Mouse (Mus musculus): ENCODE data around the gene Cacna1c. TPM values are rescaled to one million over a fixed set of nuclear protein-coding genes. Genes with fewer than 3 reads are reported as not detected.

Gene Cacna1c
- polyA plus RNA-seq, 1 experiment from 2014 or later = 9.3 TPM

- no peaks in the 10 kb centered on the region for H3K9me3 ChIP-seq
- H3K27me3 ChIP-seq = no peaks in the 10 kb centered on the region
- H3K4me3 ChIP-seq = no peak overlapping the region
- H3K9ac ChIP-seq = no peak overlapping the region
- H3K4me2 ChIP-seq = no peak overlapping the region
- no peak overlapping the region for H3K27ac ChIP-seq
- H3K36me3 ChIP-seq = no peaks in the 10 kb centered on the region
- H3K4me1 ChIP-seq = peaks cover 17% of the 10 kb centered on the region
- ATAC-seq (ENCODE audit: insufficient number of reproducible peaks, insufficient read depth, low FRiP score, low TSS enrichment, low read depth) = no peak
- 86% methylated on average over 4 of the region's 4 CpGs for WGBS
Observed at GRCm38 (mm10) chr6:118944093-118944492, 252.1 kb downstream of the Cacna1c start.

DNA sequence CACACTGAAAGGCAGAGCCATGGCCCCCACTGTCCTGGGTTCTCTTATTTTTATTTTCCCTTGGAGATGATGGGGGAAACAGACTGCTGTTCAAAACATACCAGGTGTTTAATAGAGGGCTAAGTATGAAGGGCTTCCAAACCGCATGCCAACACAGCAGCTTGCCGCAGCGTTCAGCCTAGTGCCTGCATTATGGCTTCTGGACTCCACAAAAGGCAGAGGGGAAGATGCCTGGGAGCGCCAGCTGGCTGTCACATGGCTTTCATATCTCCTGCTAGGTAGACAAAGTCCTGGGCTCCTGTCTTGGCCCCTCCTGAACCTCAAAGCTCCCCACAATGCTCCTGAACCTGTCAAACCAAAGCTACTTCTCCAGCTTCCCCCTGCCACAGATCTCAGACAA is 254.4 kb downstream of the Cacna1c start:
- H3K9ac ChIP-seq = no peak overlapping the region
- H3K4me1 ChIP-seq = peaks cover 18% of the 10 kb centered on the region
- H3K36me3 ChIP-seq = no peaks in the 10 kb centered on the region
- no peak overlapping the region for H3K4me3 ChIP-seq
- H3K9me3 ChIP-seq = no peaks in the 10 kb centered on the region
- 82% methylated on average over 4 of the region's 4 CpGs for WGBS
- H3K27me3 ChIP-seq = no peaks in the 10 kb centered on the region
- no peak for ATAC-seq (ENCODE audit: insufficient number of reproducible peaks, insufficient read depth, low FRiP score, low TSS enrichment, low read depth)
- H3K27ac ChIP-seq = no peak overlapping the region
- H3K4me2 ChIP-seq = no peak overlapping the region

DNA sequence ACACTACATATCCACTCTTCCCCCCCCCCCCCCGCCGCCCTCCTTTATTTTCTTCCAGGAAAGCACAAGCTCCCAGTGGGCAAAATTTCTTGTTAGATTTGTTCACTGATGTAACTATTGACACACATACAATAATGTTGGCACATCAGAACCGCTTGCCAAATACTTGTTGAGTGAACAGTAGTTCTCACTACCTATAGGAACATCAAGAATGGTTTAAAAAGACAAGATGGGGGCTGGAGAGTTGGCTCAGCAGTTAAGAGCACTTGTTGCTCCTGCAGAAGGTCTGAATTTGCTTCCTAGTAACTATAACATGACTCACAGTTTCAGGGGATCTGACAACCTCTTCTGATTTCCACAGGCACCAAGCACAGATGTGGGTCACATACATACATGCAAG is 255.2 kb downstream of the Cacna1c start:
- H3K4me3 ChIP-seq = no peak overlapping the region
- no peaks in the 10 kb centered on the region for H3K9me3 ChIP-seq
- H3K27me3 ChIP-seq = no peaks in the 10 kb centered on the region
- no peak for ATAC-seq (ENCODE audit: insufficient number of reproducible peaks, insufficient read depth, low FRiP score, low TSS enrichment, low read depth)
- no peak overlapping the region for H3K27ac ChIP-seq
- 90% methylated on average over 3 of the region's 3 CpGs for WGBS
- H3K9ac ChIP-seq = no peak overlapping the region
- no peak overlapping the region for H3K4me2 ChIP-seq
- H3K4me1 ChIP-seq = peaks cover 20% of the 10 kb centered on the region
- no peaks in the 10 kb centered on the region for H3K36me3 ChIP-seq

DNA sequence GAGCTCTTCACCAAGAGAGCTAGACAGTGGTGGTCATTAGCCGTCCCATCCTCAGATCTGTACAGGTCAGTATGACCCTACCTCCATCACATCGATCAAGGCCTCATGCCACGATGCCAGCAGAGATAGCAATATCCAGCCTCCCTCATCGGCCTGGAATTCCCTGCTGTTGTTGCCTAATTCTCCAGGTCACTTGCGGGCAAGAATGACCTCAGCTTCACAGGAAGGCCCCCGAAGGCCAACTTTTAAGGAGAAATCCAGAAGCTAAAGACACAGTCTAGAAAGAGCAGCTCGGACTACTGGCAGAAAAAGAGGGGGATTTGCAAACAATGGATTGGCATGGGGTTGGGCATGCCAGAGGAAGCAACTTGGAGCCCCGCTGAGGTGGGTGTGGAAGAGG is 256.6 kb downstream of the Cacna1c start:
- no peaks in the 10 kb centered on the region for H3K27me3 ChIP-seq
- no peak overlapping the region for H3K27ac ChIP-seq
- H3K4me2 ChIP-seq = no peak overlapping the region
- H3K9ac ChIP-seq = no peak overlapping the region
- peaks cover 30% of the 10 kb centered on the region for H3K4me1 ChIP-seq
- H3K4me3 ChIP-seq = no peak overlapping the region
- 93% methylated on average over 8 of the region's 8 CpGs for WGBS
- no peaks in the 10 kb centered on the region for H3K36me3 ChIP-seq
- no peak for ATAC-seq (ENCODE audit: insufficient number of reproducible peaks, insufficient read depth, low FRiP score, low TSS enrichment, low read depth)
- H3K9me3 ChIP-seq = no peaks in the 10 kb centered on the region

GRCm38 (mm10) chr6:118938386-118939096 is 257.7 kb downstream of the Cacna1c start:
- Histone ChIP-seq H3K36me3 (no peaks in the 10 kb centered on the region), H3K9ac (no peak overlapping the region), H3K9me3 (no peaks in the 10 kb centered on the region), H3K4me2 (no peak overlapping the region), H3K4me3 (no peak overlapping the region), H3K27ac (no peak overlapping the region), H3K27me3 (no peaks in the 10 kb centered on the region), H3K4me1 (peaks cover 35% of the 10 kb centered on the region)
- no peak for ATAC-seq (ENCODE audit: insufficient number of reproducible peaks, insufficient read depth, low FRiP score, low TSS enrichment, low read depth)
- 88% methylated on average over 13 of the region's 13 CpGs for WGBS

DNA sequence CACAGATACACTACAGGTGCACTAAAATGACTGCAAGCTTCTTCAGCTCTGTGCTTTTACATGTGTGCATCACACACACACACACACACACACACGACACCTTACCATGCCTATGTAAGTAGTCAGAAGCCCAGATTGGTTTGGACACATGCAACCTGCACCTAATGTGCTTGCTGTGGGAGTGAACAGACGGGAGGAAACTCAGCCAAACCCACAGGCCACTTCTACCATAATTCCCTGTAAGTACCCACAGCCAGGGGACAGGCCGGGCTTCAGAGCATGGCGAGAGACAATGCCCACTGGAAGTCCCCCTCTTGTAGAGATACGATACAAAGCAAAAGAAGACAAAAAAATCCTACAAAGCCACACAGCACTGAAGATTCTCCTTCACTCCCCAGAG is 258.7 kb downstream of the Cacna1c start:
- no peak overlapping the region for H3K9ac ChIP-seq
- H3K4me1 ChIP-seq = peaks cover 38% of the 10 kb centered on the region
- no peak overlapping the region for H3K4me3 ChIP-seq
- ATAC-seq (ENCODE audit: insufficient number of reproducible peaks, insufficient read depth, low FRiP score, low TSS enrichment, low read depth) = no peak
- no peaks in the 10 kb centered on the region for H3K9me3 ChIP-seq
- no peak overlapping the region for H3K4me2 ChIP-seq
- WGBS = 86% methylated on average over 5 of the region's 5 CpGs
- H3K27me3 ChIP-seq = no peaks in the 10 kb centered on the region
- no peaks in the 10 kb centered on the region for H3K36me3 ChIP-seq
- no peak overlapping the region for H3K27ac ChIP-seq

DNA sequence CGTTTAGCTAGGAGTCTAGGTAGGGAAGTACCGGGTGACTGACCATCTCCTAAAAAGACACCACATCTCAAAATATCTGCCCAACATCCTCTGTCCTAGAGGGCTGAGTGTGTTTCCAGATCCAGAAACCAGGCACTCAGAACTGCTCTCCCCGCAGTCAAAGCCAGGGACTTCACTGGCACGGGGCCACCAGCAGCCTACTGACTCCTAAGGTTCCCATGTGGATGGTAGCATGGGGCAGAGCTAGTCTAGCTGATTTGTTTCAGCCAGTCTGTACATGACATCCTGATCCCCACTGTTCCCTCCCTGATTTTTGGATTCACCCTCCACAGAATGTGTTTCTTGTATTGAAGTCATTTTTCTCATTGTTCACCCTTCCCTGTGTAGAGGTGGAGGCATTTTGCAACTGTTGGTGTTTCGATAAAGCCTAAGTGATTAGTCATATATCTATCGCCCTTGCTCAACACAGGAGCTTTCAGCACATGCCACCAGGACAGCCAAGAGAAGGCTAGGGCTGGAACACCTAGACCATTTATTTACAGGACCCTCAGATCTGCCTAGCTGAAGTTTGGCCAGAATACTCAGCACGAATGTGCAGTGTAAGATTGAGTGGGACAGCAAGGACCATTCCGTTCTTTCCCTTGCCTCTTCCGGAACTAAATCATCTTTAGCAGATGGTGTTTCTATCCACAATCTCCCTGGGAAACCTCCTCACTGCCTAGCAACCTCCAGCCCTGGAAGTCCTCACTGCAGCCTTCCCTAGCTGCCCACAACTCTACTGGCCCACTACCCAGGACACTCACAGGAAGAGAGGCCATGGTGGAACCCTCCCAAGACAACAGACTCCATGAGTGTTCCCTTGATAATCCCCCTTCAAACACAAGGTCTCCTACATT is 260.4 kb downstream of the Cacna1c start:
- H3K9me3 ChIP-seq = no peaks in the 10 kb centered on the region
- no peak for ATAC-seq (ENCODE audit: insufficient number of reproducible peaks, insufficient read depth, low FRiP score, low TSS enrichment, low read depth)
- 89% methylated on average over 9 of the region's 9 CpGs for WGBS
- no peak overlapping the region for H3K4me2 ChIP-seq
- peaks cover 40% of the 10 kb centered on the region for H3K4me1 ChIP-seq
- H3K9ac ChIP-seq = no peak overlapping the region
- no peaks in the 10 kb centered on the region for H3K27me3 ChIP-seq
- no peak overlapping the region for H3K4me3 ChIP-seq
- no peaks in the 10 kb centered on the region for H3K36me3 ChIP-seq
- no peak overlapping the region for H3K27ac ChIP-seq

DNA sequence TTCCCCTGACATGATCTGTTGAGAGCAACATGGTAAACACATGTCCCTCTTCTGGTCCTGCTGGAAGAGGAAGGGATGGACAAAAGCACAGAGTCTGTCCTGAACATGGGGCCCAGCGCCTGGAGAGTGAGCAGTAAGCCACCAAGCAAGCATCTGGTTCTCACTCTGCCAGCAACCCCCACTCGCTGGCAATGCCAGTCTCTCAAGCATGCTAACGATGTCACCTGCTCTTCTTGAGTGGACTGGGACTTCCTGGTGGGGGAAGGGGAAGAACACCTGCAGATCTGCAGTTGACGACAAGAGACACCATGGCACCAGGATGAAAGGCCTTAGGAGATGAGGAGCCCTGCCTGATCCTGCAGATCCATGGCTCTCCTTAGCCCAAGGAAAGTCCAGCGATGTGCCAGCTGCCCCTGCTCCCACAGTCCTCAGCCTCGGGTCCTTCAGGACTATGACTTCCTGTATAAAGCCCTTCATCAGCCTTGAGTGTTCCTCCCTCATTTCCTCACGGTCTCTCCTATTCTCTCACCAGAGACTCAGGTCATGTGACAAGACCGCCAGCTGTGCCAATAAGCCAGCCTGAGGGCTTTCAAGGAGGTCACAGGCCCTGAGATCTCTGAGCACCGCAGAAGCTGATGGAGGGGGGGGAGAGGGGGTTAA is 261.8 kb downstream of the Cacna1c start:
- WGBS = 59% methylated on average over 9 of the region's 9 CpGs
- H3K4me2 ChIP-seq = no peak overlapping the region
- H3K36me3 ChIP-seq = no peaks in the 10 kb centered on the region
- H3K4me1 ChIP-seq = peaks cover 40% of the 10 kb centered on the region
- H3K27me3 ChIP-seq = no peaks in the 10 kb centered on the region
- no peak overlapping the region for H3K9ac ChIP-seq
- H3K27ac ChIP-seq = no peak overlapping the region
- no peak overlapping the region for H3K4me3 ChIP-seq
- no peak for ATAC-seq (ENCODE audit: insufficient number of reproducible peaks, insufficient read depth, low FRiP score, low TSS enrichment, low read depth)
- no peaks in the 10 kb centered on the region for H3K9me3 ChIP-seq

DNA sequence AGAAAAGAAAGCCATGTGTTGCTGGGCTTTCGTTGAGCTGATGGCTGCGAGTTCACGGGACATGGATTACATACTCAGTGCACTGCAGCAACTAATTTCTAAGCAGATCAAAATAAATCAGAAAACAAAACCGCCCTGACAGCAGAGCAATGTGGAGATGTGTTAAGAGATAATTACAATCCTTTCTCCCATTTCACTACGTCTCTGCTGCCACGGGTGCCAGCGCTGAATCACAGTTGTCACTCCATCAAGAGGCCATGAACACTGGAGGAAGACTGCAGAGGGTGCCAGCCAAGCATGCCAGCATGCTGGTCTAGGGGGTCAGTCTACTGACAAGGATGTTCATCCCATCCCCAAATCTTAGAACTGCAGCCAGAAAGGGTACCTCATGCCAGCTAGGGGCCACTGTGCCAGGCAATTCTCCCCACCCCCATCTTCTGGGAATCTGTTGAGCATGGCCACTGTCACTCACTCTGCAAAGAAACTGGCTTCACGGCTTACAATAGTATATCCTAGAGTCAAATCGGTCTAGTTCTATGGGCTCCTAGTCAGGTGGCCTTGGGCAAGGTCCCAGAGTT is 263.1 kb downstream of the Cacna1c start:
- H3K4me3 ChIP-seq = no peak overlapping the region

DNA sequence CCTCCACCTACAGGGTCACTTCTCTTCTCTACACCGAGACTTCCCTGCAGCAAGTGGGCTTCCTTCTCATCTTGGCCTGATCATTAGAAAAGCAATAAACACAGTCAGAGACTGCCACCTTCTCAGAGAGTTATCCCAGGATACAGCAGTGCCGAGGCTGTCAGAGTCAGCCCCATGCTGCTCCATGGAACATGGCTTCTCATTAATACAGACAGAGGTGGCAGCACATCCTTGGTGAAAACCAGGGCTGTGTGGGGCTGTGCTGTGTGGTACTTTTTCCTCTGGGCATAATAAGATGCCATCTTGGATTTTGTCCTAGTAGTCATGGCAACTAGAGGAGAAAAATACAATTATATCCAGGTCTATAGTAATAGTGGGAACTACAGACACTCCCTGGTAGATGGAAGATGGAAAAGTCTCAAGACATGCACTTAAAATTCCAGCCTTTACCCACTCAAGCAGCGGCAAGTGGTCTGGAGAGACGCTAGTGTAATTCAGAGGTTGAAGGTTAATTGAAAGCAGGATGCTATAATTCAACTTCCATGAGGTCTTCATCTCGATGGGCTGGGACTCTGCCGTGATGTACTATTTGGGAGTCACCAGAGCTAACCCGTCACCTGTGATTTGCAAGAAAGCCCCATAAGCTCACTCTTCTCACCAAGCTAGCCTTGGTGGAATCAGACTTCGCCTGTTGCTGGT is 264.1 kb downstream of the Cacna1c start:
- 48% methylated on average over 8 of the region's 8 CpGs for WGBS
- ATAC-seq (ENCODE audit: insufficient number of reproducible peaks, insufficient read depth, low FRiP score, low TSS enrichment, low read depth) = no peak
- Histone ChIP-seq H3K27me3 (no peaks in the 10 kb centered on the region), H3K9me3 (no peaks in the 10 kb centered on the region), H3K4me2 (no peak overlapping the region), H3K27ac (no peak overlapping the region), H3K36me3 (no peaks in the 10 kb centered on the region), H3K9ac (no peak overlapping the region), H3K4me3 (no peak overlapping the region), H3K4me1 (peaks cover 50% of the 10 kb centered on the region)

More for the DNA sequence above, 263.1 kb downstream of the Cacna1c start:
- H3K4me1 ChIP-seq = peaks cover 44% of the 10 kb centered on the region
- H3K27me3 ChIP-seq = no peaks in the 10 kb centered on the region
- H3K36me3 ChIP-seq = no peaks in the 10 kb centered on the region
- H3K9ac ChIP-seq = no peak overlapping the region
- WGBS = 81% methylated on average over 9 of the region's 9 CpGs
- no peak overlapping the region for H3K27ac ChIP-seq
- no peaks in the 10 kb centered on the region for H3K9me3 ChIP-seq
- ATAC-seq (ENCODE audit: insufficient number of reproducible peaks, insufficient read depth, low FRiP score, low TSS enrichment, low read depth) = no peak
- H3K4me2 ChIP-seq = no peak overlapping the region

GRCm38 (mm10) chr6:118926669-118927068 is 269.5 kb downstream of the Cacna1c start:
- Histone ChIP-seq H3K4me1 (peaks cover 36% of the 10 kb centered on the region), H3K9me3 (no peaks in the 10 kb centered on the region), H3K4me3 (no peak overlapping the region), H3K27ac (no peak overlapping the region), H3K9ac (no peak overlapping the region), H3K4me2 (no peak overlapping the region), H3K36me3 (no peaks in the 10 kb centered on the region), H3K27me3 (no peaks in the 10 kb centered on the region)
- 71% methylated on average over 3 of the region's 3 CpGs for WGBS
- no peak for ATAC-seq (ENCODE audit: insufficient number of reproducible peaks, insufficient read depth, low FRiP score, low TSS enrichment, low read depth)

Data from embryonic facial prominence, embryonic 13.5 days (tissue).